Mouse (Mus musculus): ENCODE results near the gene Lmod3. TPM values are rescaled to one million over a fixed set of nuclear protein-coding genes. Genes with fewer than 3 reads are reported as not detected.
A peak's percentile ranks its signal among the peaks of the same experiment; 100 is the strongest.

The Lmod3 gene
- polyA plus RNA-seq, 1 experiment from 2014 or later: 0.08 TPM

GRCm38 (mm10) chr6:97278014-97278787 is 25.6 kb upstream of the Lmod3 start:
- ATAC-seq: peak; percentile 66
- TF ChIP-seq CTCF (IDR thresholded peaks at IDR 0.05; ENCODE audit: low read depth): peak; percentile 92
- Histone ChIP-seq H3K4me2 (replicated peaks; ENCODE audit: low read depth) (peak overlapping the region; percentile 66), H3K27ac (ENCODE audit: low read depth, low read length) (no peak overlapping the region), H3K4me3 (ENCODE audit: low read depth, low read length) (peak overlapping the region; percentile 24), H3K9ac (ENCODE audit: low read depth, low read length) (peak overlapping the region; percentile 34; the same call in 1 of the 2 replicates), H3K27me3 (replicated peaks; ENCODE audit: control insufficient read depth, insufficient read depth, low read length) (no peaks in the 10 kb centered on the region), H3K36me3 (ENCODE audit: control insufficient read depth, insufficient read depth) (no peaks in the 10 kb centered on the region), H3K9me3 (ENCODE audit: control insufficient read depth) (no peaks in the 10 kb centered on the region), H3K4me1 (replicated peaks; ENCODE audit: control insufficient read depth, insufficient read depth, low read length) (0 out of 2 replicates have a peak, but pooled peaks cover 5% of the 10 kb centered on the region)
- 10% methylated on average over 19 of the region's 19 CpGs for WGBS

- 0 out of 2 replicates have a peak, but pooled peaks cover 5% of the 10 kb centered on the region for H3K4me1 ChIP-seq (replicated peaks; ENCODE audit: control insufficient read depth, insufficient read depth, low read length)
- no peaks in the 10 kb centered on the region for H3K9me3 ChIP-seq (ENCODE audit: control insufficient read depth)
- H3K27me3 ChIP-seq (replicated peaks; ENCODE audit: control insufficient read depth, insufficient read depth, low read length): no peaks in the 10 kb centered on the region
- WGBS: 62% methylated on average over 5 of the region's 5 CpGs
- H3K27ac ChIP-seq (ENCODE audit: low read depth, low read length): no peak overlapping the region
- no peak overlapping the region for H3K4me3 ChIP-seq (ENCODE audit: low read depth, low read length)
- ATAC-seq: no peak
- H3K4me2 ChIP-seq (replicated peaks; ENCODE audit: low read depth): no peak overlapping the region
- H3K36me3 ChIP-seq (ENCODE audit: control insufficient read depth, insufficient read depth): no peaks in the 10 kb centered on the region
- H3K9ac ChIP-seq (ENCODE audit: low read depth, low read length): no peak overlapping the region
- TF ChIP-seq CTCF (IDR thresholded peaks at IDR 0.05; ENCODE audit: low read depth): no peak
Measured at GRCm38 (mm10) chr6:97276890-97277497, 24.4 kb upstream of the Lmod3 start.

GRCm38 (mm10) chr6:97276366-97276765 is 23.8 kb upstream of the Lmod3 start:
- Histone ChIP-seq H3K9ac (ENCODE audit: low read depth, low read length) (no peak overlapping the region), H3K27ac (ENCODE audit: low read depth, low read length) (no peak overlapping the region), H3K36me3 (ENCODE audit: control insufficient read depth, insufficient read depth) (no peaks in the 10 kb centered on the region), H3K4me2 (replicated peaks; ENCODE audit: low read depth) (no peak overlapping the region), H3K27me3 (replicated peaks; ENCODE audit: control insufficient read depth, insufficient read depth, low read length) (no peaks in the 10 kb centered on the region), H3K4me3 (ENCODE audit: low read depth, low read length) (no peak overlapping the region), H3K4me1 (replicated peaks; ENCODE audit: control insufficient read depth, insufficient read depth, low read length) (0 out of 2 replicates have a peak, but pooled peaks cover 5% of the 10 kb centered on the region), H3K9me3 (ENCODE audit: control insufficient read depth) (no peaks in the 10 kb centered on the region)
- no peak for ATAC-seq
- WGBS: 32% methylated on average over 4 of the region's 4 CpGs
- no peak for TF ChIP-seq CTCF (IDR thresholded peaks at IDR 0.05; ENCODE audit: low read depth)

- H3K9ac ChIP-seq (ENCODE audit: low read depth, low read length): no peak overlapping the region
- ATAC-seq: no peak
- 0 out of 2 replicates have a peak, but pooled peaks cover 5% of the 10 kb centered on the region for H3K4me1 ChIP-seq (replicated peaks; ENCODE audit: control insufficient read depth, insufficient read depth, low read length)
- H3K4me3 ChIP-seq (ENCODE audit: low read depth, low read length): no peak overlapping the region
- H3K27ac ChIP-seq (ENCODE audit: low read depth, low read length): no peak overlapping the region
- H3K9me3 ChIP-seq (ENCODE audit: control insufficient read depth): no peaks in the 10 kb centered on the region
- no peak overlapping the region for H3K4me2 ChIP-seq (replicated peaks; ENCODE audit: low read depth)
- no peaks in the 10 kb centered on the region for H3K27me3 ChIP-seq (replicated peaks; ENCODE audit: control insufficient read depth, insufficient read depth, low read length)
- 58% methylated on average over 4 of the region's 4 CpGs for WGBS
- TF ChIP-seq CTCF (IDR thresholded peaks at IDR 0.05; ENCODE audit: low read depth): no peak
- no peaks in the 10 kb centered on the region for H3K36me3 ChIP-seq (ENCODE audit: control insufficient read depth, insufficient read depth)
Measured at GRCm38 (mm10) chr6:97275760-97276159, 23.2 kb upstream of the Lmod3 start.

- H3K27me3 ChIP-seq (replicated peaks; ENCODE audit: control insufficient read depth, insufficient read depth, low read length): no peaks in the 10 kb centered on the region
- WGBS: 82% methylated on average over 3 of the region's 3 CpGs
- no peak overlapping the region for H3K4me3 ChIP-seq (ENCODE audit: low read depth, low read length)
- no peak overlapping the region for H3K27ac ChIP-seq (ENCODE audit: low read depth, low read length)
- no peaks in the 10 kb centered on the region for H3K9me3 ChIP-seq (ENCODE audit: control insufficient read depth)
- no peak for TF ChIP-seq CTCF (IDR thresholded peaks at IDR 0.05; ENCODE audit: low read depth)
- H3K4me1 ChIP-seq (replicated peaks; ENCODE audit: control insufficient read depth, insufficient read depth, low read length): 0 out of 2 replicates have a peak, but pooled peaks cover 5% of the 10 kb centered on the region
- ATAC-seq: no peak
- no peak overlapping the region for H3K4me2 ChIP-seq (replicated peaks; ENCODE audit: low read depth)
- H3K9ac ChIP-seq (ENCODE audit: low read depth, low read length): no peak overlapping the region
- H3K36me3 ChIP-seq (ENCODE audit: control insufficient read depth, insufficient read depth): no peaks in the 10 kb centered on the region
Measured at GRCm38 (mm10) chr6:97273777-97274176, 21.2 kb upstream of the Lmod3 start.

GRCm38 (mm10) chr6:97273058-97273710 is 20.6 kb upstream of the Lmod3 start:
- no peak overlapping the region for H3K4me3 ChIP-seq (ENCODE audit: low read depth, low read length)
- no peak overlapping the region for H3K27ac ChIP-seq (ENCODE audit: low read depth, low read length)
- H3K9me3 ChIP-seq (ENCODE audit: control insufficient read depth): no peaks in the 10 kb centered on the region
- no peak overlapping the region for H3K9ac ChIP-seq (ENCODE audit: low read depth, low read length)
- no peak for ATAC-seq
- H3K36me3 ChIP-seq (ENCODE audit: control insufficient read depth, insufficient read depth): no peaks in the 10 kb centered on the region
- no peak for TF ChIP-seq CTCF (IDR thresholded peaks at IDR 0.05; ENCODE audit: low read depth)
- H3K4me1 ChIP-seq (replicated peaks; ENCODE audit: control insufficient read depth, insufficient read depth, low read length): 0 out of 2 replicates have a peak, but pooled peaks cover 1% of the 10 kb centered on the region
- 68% methylated on average over 16 of the region's 16 CpGs for WGBS
- no peaks in the 10 kb centered on the region for H3K27me3 ChIP-seq (replicated peaks; ENCODE audit: control insufficient read depth, insufficient read depth, low read length)
- no peak overlapping the region for H3K4me2 ChIP-seq (replicated peaks; ENCODE audit: low read depth)

Data from intestine, postnatal 0 days (tissue).